Mouse (Mus musculus): Measurements from ENCODE around the gene Acp2.

GRCm38 (mm10) chr2:91164991-91165390 lies 37.7 kb upstream of the Acp2 start:
- no peak for TF ChIP-seq MAX (IDR thresholded peaks at IDR 0.05; ENCODE audit: low read depth)
- TF ChIP-seq POLR2A (IDR thresholded peaks at IDR 0.05; ENCODE audit: insufficient read length, low read depth): no peak
- no peak for TF ChIP-seq TCF12 (IDR thresholded peaks at IDR 0.05; ENCODE audit: insufficient read depth, poor library complexity, severe bottlenecking)
- TF ChIP-seq REST (IDR thresholded peaks at IDR 0.05; ENCODE audit: insufficient read depth, insufficient read length): no peak
- TF ChIP-seq E2F4 (IDR thresholded peaks at IDR 0.05; ENCODE audit: insufficient read depth): no peak
- no peak for TF ChIP-seq SRF (IDR thresholded peaks at IDR 0.05; ENCODE audit: control insufficient read depth, insufficient read length, low read depth)
